Mouse (Mus musculus): ENCODE measurements around the gene Cacna1s. TPM values are rescaled to one million over a fixed set of nuclear protein-coding genes. Genes with fewer than 3 reads are reported as not detected.

The Cacna1s gene
- polyA plus RNA-seq (2011; ENCODE audit: insufficient read depth, insufficient read length, low read depth, missing spikeins): 1.0 and 1.2 TPM in 2 replicates

DNA sequence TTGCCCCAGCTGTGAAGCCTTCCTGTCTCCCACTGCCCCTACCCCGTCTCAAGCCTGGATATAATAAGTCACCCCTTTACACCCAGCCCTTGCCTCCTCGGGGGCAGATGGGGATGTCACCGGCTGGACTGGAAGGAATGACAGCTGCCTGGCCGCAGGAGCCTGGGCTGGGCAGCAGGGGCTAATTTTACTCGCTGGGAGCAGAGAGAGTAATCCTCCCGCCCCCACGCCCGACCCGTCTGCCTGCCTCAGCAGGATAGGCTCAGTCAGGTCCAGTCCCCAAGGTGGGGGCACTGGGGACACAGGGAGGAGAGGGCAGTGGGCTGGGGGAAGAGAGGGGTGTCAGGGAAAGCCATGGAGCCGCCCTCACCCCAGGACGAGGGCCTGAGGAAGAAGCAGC is at the start of gene Cacna1s:
Gene Cacna1s, plus strand, starts transcription at position 204 of the 400 bp plus-strand sequence.
- Histone ChIP-seq H3K27ac (ENCODE audit: insufficient read depth, low read length) (no peak within 1 kb of the TSS), H3K9ac (ENCODE audit: low read depth, poor library complexity, severe bottlenecking) (no peak within 1 kb of the TSS)

DNA sequence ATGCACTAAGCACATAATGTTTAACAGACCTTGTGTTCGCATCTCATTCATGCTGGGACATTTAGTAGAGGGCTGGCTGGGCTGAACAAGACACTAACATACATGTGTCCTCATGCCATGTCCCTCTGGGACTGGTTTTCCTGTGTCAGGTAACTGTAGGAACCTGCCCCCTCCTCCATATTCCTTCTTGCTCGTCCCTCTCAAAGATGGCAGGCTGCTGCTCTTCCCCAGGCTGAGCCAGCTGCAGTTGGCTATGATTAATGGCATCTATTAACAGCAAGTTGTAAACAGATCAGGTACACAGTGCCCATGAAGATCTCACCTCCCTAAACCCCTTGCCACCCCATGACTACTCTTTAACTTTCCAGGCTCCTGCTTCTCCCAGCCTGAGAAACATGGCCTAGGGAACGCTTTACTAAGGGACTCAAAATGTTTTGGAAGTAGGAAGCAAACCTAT is 46.2 kb upstream of the Cacna1s start, which contains the start of gene Igfn1:
Gene Igfn1, minus strand, starts transcription at position 51 of the 457 bp plus-strand sequence.
- Histone ChIP-seq H3K27me3 (ENCODE audit: control insufficient read depth, insufficient read depth, low read length, poor library complexity, severe bottlenecking) (no peaks in the 10 kb centered on the region), H3K4me3 (ENCODE audit: low read depth, low read length) (peak within 1 kb of the TSS; percentile 71), H3K4me1 (ENCODE audit: control insufficient read depth, insufficient read depth, low read length) (no peaks in the 10 kb centered on the region), H3K27ac (ENCODE audit: insufficient read depth, low read length) (no peak within 1 kb of the TSS), H3K9me3 (replicated peaks; ENCODE audit: control insufficient read depth, insufficient read depth, low read length, poor library complexity, severe bottlenecking) (no peaks in the 10 kb centered on the region), H3K9ac (ENCODE audit: low read depth, poor library complexity, severe bottlenecking) (no peak within 1 kb of the TSS), H3K36me3 (ENCODE audit: control insufficient read depth, insufficient read depth, low read length, poor library complexity, severe bottlenecking) (no peaks in the 10 kb centered on the region)
- no peak for TF ChIP-seq CTCF (IDR thresholded peaks at IDR 0.05; ENCODE audit: low read depth, low read length)
- TF ChIP-seq EP300 (IDR thresholded peaks at IDR 0.05; ENCODE audit: insufficient read depth, low read depth, low read length): no peak
- TF ChIP-seq POLR2A (IDR thresholded peaks at IDR 0.05; ENCODE audit: insufficient read depth, low read length): no peak

More for the DNA sequence above, at the start of gene Cacna1s:
- no peak for TF ChIP-seq CTCF (IDR thresholded peaks at IDR 0.05; ENCODE audit: low read depth, low read length)
- TF ChIP-seq POLR2A (IDR thresholded peaks at IDR 0.05; ENCODE audit: insufficient read depth, low read length): no peak
- TF ChIP-seq EP300 (IDR thresholded peaks at IDR 0.05; ENCODE audit: insufficient read depth, low read depth, low read length): no peak
- no peaks in the 10 kb centered on the region for H3K36me3 ChIP-seq (ENCODE audit: control insufficient read depth, insufficient read depth, low read length, poor library complexity, severe bottlenecking)
- H3K27me3 ChIP-seq (ENCODE audit: control insufficient read depth, insufficient read depth, low read length, poor library complexity, severe bottlenecking): no peaks in the 10 kb centered on the region
- no peak within 1 kb of the TSS for H3K4me3 ChIP-seq (ENCODE audit: low read depth, low read length)
- H3K4me1 ChIP-seq (ENCODE audit: control insufficient read depth, insufficient read depth, low read length): no peaks in the 10 kb centered on the region
- no peaks in the 10 kb centered on the region for H3K9me3 ChIP-seq (replicated peaks; ENCODE audit: control insufficient read depth, insufficient read depth, low read length, poor library complexity, severe bottlenecking)

DNA sequence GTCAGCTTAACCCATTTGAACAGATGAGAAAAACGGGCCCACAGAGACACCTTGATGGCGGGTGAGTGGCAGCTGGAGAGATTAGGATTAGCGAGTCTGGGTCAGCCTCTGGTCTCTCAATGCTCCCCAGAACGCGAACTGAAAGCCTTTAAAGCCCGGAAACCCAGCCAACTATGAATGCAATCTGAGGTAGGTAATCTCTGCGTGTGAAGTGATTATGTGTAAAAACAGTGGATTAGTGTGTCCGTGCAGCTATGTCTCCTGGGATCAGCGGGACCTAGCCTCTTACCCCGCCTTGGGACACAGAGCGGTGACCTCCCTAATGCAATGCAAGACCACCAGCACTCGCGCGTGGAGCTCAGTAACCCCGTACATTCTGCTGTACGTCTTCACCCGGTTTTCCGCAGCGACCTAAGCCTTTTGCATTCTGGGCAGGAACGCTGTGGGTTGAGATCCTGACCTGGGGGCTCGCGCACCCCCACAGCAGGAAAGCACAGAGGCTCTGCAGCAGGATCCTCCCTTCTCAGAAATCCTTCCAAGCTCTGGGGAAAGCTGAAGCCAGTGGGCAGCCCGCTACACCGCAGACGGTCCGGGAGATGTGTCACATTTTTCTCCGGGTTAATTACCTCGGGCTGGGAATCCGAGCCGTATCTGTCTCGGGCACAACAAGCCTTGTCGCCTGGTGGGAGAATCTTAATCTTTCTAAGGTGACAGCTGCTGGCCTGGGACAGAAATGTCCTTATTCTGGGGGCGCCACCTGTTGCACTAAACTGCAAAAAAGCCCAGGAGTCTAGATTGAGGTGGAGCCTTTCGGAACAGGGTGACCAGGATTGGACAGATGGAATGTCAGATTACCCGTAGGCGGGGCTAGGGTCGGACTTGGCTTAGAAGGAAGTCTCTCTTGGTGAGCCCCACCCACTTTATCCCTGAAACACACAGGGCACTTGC is 45.1 kb upstream of the Cacna1s start, which contains the start of gene Tmem9:
Gene Tmem9, plus strand, starts transcription at position 940 of the 948 bp plus-strand sequence.
- H3K4me1 ChIP-seq (ENCODE audit: control insufficient read depth, insufficient read depth, low read length): no peaks in the 10 kb centered on the region
- H3K9me3 ChIP-seq (replicated peaks; ENCODE audit: control insufficient read depth, insufficient read depth, low read length, poor library complexity, severe bottlenecking): no peaks in the 10 kb centered on the region
- H3K4me3 ChIP-seq (ENCODE audit: low read depth, low read length): peak within 1 kb of the TSS; percentile 71
- TF ChIP-seq POLR2A (IDR thresholded peaks at IDR 0.05; ENCODE audit: insufficient read depth, low read length) (no peak), EP300 (IDR thresholded peaks at IDR 0.05; ENCODE audit: insufficient read depth, low read depth, low read length) (no peak), CTCF (IDR thresholded peaks at IDR 0.05; ENCODE audit: low read depth, low read length) (no peak)
- H3K27ac ChIP-seq (ENCODE audit: insufficient read depth, low read length): no peak within 1 kb of the TSS
- H3K9ac ChIP-seq (ENCODE audit: low read depth, poor library complexity, severe bottlenecking): peak within 1 kb of the TSS; percentile 31
- no peaks in the 10 kb centered on the region for H3K36me3 ChIP-seq (ENCODE audit: control insufficient read depth, insufficient read depth, low read length, poor library complexity, severe bottlenecking)
- H3K27me3 ChIP-seq (ENCODE audit: control insufficient read depth, insufficient read depth, low read length, poor library complexity, severe bottlenecking): no peaks in the 10 kb centered on the region

DNA sequence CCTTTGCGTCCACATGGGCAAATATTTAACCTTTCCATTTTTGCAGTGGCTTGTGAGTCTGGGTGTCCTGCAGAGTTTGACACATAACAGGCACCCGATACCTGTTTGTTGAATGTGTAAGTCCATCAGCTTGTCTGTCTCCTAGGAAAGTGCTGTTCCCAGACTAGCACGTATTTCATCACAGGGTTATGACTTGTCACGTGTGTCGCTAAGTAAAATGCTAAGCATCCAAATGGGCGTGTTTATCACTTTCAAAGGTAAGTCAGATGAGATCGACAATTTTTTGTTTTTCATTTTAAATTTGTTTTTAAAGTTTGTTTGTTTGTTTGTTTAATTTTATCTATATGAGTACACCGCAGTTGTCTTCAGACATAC is 44.4 kb upstream of the Cacna1s start:
- H3K36me3 ChIP-seq (ENCODE audit: control insufficient read depth, insufficient read depth, low read length, poor library complexity, severe bottlenecking): no peaks in the 10 kb centered on the region
- H3K27me3 ChIP-seq (ENCODE audit: control insufficient read depth, insufficient read depth, low read length, poor library complexity, severe bottlenecking): no peaks in the 10 kb centered on the region
- H3K9me3 ChIP-seq (replicated peaks; ENCODE audit: control insufficient read depth, insufficient read depth, low read length, poor library complexity, severe bottlenecking): no peaks in the 10 kb centered on the region
- H3K4me1 ChIP-seq (ENCODE audit: control insufficient read depth, insufficient read depth, low read length): no peaks in the 10 kb centered on the region
- no peak overlapping the region for H3K27ac ChIP-seq (ENCODE audit: insufficient read depth, low read length)
- TF ChIP-seq CTCF (IDR thresholded peaks at IDR 0.05; ENCODE audit: low read depth, low read length): no peak
- no peak for TF ChIP-seq POLR2A (IDR thresholded peaks at IDR 0.05; ENCODE audit: insufficient read depth, low read length)
- TF ChIP-seq EP300 (IDR thresholded peaks at IDR 0.05; ENCODE audit: insufficient read depth, low read depth, low read length): no peak
- H3K9ac ChIP-seq (ENCODE audit: low read depth, poor library complexity, severe bottlenecking): no peak overlapping the region
- peak overlapping the region; percentile 20; the same call in 1 of the 2 replicates for H3K4me3 ChIP-seq (ENCODE audit: low read depth, low read length)

DNA sequence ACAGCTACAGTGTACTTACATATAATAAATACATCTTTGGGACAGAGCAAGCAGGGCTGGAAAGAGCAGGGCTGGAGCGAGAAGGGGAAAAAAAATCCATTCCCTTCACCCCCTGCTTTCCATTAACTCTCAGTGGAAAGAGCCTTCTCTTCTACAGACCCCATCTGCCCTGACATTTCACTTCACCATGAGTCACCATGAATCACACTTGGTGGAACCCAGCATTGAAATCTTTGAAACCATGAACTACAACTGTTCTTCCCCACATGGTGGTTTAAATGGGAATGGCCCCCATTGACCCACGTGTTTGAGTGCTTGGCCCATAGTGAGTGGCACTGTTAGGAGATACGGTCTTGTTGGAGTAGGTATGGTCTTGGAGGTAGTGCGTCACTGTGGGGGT is 42.3 kb upstream of the Cacna1s start:
- H3K4me3 ChIP-seq (ENCODE audit: low read depth, low read length): no peak overlapping the region
- no peaks in the 10 kb centered on the region for H3K9me3 ChIP-seq (replicated peaks; ENCODE audit: control insufficient read depth, insufficient read depth, low read length, poor library complexity, severe bottlenecking)
- no peak overlapping the region for H3K27ac ChIP-seq (ENCODE audit: insufficient read depth, low read length)
- H3K4me1 ChIP-seq (ENCODE audit: control insufficient read depth, insufficient read depth, low read length): no peaks in the 10 kb centered on the region
- H3K9ac ChIP-seq (ENCODE audit: low read depth, poor library complexity, severe bottlenecking): no peak overlapping the region
- no peaks in the 10 kb centered on the region for H3K27me3 ChIP-seq (ENCODE audit: control insufficient read depth, insufficient read depth, low read length, poor library complexity, severe bottlenecking)
- TF ChIP-seq CTCF (IDR thresholded peaks at IDR 0.05; ENCODE audit: low read depth, low read length) (no peak), EP300 (IDR thresholded peaks at IDR 0.05; ENCODE audit: insufficient read depth, low read depth, low read length) (no peak), POLR2A (IDR thresholded peaks at IDR 0.05; ENCODE audit: insufficient read depth, low read length) (no peak)
- H3K36me3 ChIP-seq (ENCODE audit: control insufficient read depth, insufficient read depth, low read length, poor library complexity, severe bottlenecking): no peaks in the 10 kb centered on the region

DNA sequence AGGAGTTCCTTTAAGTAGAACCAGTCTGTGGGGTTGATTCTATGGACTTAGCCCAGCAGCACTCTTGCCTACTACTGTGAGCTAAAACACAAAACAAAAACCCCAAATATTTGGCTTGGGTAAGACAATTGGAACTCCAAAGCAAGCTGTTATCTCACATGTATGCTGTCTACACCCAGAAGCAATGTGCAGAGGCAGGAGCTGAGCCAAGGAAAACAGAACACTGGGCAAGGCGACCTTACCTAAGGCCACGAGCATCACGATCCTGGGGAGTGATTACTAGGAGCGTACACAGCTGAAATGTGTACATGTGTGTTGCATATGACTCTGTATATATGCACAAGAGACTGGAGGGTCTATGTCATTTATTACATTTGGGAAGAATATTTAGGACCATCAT is 39.0 kb upstream of the Cacna1s start:
- no peaks in the 10 kb centered on the region for H3K27me3 ChIP-seq (ENCODE audit: control insufficient read depth, insufficient read depth, low read length, poor library complexity, severe bottlenecking)
- H3K4me3 ChIP-seq (ENCODE audit: low read depth, low read length): no peak overlapping the region
- no peak overlapping the region for H3K9ac ChIP-seq (ENCODE audit: low read depth, poor library complexity, severe bottlenecking)
- H3K9me3 ChIP-seq (replicated peaks; ENCODE audit: control insufficient read depth, insufficient read depth, low read length, poor library complexity, severe bottlenecking): no peaks in the 10 kb centered on the region
- no peak overlapping the region for H3K27ac ChIP-seq (ENCODE audit: insufficient read depth, low read length)
- H3K36me3 ChIP-seq (ENCODE audit: control insufficient read depth, insufficient read depth, low read length, poor library complexity, severe bottlenecking): no peaks in the 10 kb centered on the region
- TF ChIP-seq EP300 (IDR thresholded peaks at IDR 0.05; ENCODE audit: insufficient read depth, low read depth, low read length) (no peak), POLR2A (IDR thresholded peaks at IDR 0.05; ENCODE audit: insufficient read depth, low read length) (no peak), CTCF (IDR thresholded peaks at IDR 0.05; ENCODE audit: low read depth, low read length) (no peak)
- H3K4me1 ChIP-seq (ENCODE audit: control insufficient read depth, insufficient read depth, low read length): no peaks in the 10 kb centered on the region

Data from ES-Bruce4 (cell line).